Mouse (Mus musculus): Measurements from ENCODE around the gene Mmel1. TPM values are rescaled to one million over a fixed set of nuclear protein-coding genes. Genes with fewer than 3 reads are reported as not detected.

Mmel1 gene
- total RNA-seq, 2 experiments from 2014 or later: 0.49 to 0.68 TPM

DNA sequence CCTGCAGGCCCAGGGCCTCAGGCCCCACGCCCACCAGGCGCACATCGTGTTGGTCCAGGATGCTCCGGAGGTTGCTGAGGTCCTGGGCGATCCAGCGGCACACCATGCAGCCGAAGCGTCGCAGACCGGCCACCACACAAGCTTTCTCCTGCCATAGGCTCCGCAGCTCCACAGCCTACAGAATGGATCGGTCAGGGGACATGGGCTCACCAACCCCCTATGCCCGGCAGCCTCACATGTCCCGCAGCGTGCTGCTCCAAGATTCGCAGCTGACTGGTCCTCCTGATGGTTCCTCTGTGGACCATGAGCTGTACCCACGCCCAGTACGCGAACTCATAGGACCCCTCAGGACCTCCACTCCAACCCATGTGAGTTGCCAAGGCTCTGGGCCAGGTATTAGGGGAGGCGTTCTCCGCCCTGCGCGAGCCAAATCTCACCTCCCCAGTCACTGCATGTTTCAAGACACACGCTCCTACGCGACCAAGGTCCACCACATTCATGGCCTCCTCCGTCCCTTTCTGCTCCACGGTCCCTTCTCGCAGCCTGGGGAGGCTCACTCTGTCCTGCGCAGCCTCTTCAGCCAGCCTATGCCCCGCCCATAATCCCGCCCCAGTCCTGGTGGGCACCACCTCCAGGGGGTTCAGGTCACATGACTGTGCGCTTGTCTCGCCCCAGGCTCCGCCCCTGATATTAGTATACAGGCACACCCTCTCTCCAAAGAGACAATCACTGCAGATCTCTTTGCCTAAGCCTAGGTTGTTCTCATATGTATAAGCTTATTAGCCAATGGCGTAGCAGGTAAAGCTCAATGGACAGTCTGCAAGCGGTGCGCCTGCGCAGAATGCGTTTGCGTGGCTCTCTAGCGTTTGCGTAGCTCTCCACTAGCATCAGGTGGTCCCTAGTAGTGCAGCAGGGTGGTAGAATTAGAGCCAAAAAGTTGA, 29.4 kb downstream of the Mmel1 start, which contains the start of gene Fam213b:
Fam213b (minus strand) TSS at position 630 of the 941 bp plus-strand sequence.
- DNase-seq: peak; percentile 81
- intact Hi-C loops (cut with DNase I; ENCODE audit: low total_unique reads): no loop called here

DNA sequence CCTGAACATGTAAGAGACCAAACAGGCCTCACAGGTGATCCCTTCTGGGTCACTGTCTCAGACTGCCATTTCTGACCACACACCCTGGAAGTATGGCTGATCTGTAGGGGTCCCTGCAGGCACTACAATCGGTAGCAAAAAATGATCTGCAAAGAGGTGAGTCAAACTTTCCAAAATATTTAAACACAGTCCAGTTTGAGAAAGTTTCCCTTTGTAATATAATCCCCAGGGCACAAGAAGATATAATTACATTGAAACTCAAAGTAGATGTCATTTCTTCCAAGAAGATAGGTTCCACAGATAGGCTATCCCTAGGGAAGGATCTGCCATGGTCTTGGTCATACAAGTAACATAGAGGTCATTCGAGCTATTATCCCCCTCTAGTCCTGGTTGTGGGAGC, 33.0 kb downstream of the Mmel1 start:
- DNase-seq: no peak
- intact Hi-C loops (cut with DNase I; ENCODE audit: low total_unique reads): no loop called here

DNA sequence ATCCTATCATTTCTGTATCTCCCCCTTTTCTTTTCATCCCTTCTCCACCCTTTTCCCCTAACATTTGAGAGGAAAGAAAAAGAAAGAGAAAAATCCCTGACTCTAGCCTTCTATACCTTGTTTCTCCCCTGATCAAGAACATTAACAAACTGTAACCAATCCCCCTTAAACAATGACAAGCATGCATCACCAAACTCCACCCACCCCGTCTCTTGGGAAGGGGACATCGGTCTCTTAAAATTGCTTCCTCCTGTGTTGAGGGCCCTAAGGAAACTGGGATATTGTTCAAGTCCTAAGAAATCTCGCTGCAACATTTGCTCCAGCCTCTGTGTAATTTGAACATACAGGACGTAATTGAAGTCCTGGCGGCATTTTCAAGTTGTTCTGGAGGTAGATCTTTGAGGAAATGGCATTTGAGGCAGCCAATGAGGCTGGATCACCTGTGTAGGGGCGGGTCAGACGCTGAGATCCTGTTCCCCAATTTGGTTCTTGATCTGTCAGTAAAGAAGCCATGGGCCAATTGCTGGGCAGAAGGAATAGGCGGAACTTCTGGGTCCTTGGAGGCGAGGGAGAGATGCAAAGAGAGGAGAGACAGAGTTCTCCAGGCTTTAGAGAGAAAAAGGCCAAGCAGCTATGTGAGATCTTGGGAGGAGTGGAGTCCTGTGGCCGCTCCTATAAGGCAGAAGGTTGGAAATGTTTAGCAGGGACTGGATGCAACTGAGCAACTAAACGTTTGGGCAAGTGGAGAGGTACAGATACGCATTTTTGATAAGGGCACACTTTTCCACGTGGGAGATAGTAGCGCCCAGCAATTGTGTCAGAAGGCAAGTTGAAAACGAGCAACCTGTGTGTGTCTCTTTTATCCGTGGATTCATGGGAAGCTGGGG, 35.0 kb downstream of the Mmel1 start:
- intact Hi-C loops (cut with DNase I; ENCODE audit: low total_unique reads): no loop called here
- peak; percentile 34 for DNase-seq

DNA sequence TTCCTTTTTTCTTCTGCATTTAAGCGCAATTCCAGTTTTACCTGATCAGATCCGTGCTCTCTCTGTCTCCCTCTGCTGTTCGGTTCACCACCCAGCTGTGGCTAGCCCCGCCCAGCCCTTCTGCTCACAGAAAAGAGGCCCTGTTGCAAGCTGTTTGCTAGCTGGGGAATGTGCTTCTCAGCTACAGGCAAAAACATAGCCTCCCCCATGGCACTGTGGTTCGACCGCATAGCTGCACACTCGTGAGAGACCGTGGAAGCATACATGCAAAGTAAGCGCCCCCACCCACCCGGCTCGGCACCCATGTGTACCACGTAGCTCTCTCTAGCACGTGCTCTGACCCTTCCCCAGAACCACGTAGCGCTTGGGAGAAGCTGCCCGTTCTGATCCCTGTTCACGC, 38.4 kb downstream of the Mmel1 start:
- intact Hi-C loops (cut with DNase I; ENCODE audit: low total_unique reads): no loop called here
- peak; percentile 66 for DNase-seq

DNA sequence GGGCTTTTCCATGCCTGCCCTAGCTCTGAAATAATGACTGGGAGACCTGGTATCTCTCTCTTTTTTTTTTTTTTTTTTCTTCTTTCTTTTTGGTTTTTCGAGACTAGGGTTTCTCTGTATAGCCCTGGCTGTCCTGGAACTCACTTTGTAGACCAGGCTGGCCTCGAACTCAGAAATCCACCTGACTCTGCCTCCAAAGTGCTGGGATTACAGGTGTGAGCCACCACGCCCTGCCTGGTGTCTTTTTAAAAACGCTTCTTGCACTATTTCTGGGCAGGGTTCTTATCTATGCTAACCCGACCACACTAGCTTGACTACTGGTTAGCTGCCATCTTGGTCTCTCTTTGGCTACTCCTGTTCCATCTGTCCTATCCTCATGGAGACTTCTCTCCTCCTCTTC, 39.1 kb downstream of the Mmel1 start:
- intact Hi-C loops (cut with DNase I; ENCODE audit: low total_unique reads): no loop called here
- no peak for DNase-seq

DNA sequence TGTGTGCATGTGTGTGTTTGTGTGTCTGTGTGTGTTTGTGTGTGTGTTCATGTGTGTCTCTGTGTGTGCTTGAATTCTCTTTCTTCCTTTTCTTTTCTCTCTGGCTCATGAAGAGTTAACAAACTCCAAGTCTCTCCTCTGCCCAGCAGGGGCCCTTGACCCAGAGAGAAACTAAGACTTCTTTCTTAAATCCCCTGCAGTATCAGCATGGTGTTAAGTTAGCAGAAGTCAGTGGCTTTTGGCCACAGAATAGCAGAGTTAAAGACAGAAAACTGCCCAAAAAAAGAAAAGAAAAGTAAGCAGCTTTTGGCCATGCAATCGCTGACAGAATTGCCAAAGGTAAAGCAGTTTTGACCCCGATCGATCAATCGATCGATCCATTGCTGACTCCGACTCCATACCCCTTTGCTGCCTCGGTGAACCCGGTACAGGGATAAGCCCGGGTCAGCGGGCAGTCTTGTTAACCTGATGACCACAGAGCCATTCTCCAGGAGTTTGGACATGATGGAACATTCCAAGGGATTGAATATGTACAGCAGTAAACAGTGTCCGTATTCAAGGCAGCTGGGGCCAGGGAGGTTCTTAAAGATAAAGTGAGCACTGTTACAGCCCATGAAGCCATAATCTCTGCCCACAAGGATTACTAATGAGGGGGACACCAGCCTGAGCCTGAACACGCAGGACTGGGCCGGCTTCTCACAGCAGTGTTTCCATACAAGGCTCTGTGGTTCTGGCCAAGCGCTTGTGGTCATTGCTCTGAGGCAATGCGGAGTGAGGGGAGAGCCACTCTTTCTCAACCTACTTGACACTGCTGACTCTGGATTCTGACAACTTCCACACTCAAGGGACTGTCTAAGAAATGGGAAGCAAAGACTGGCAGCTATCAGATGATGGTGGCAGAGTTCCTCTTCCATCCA, 41.5 kb downstream of the Mmel1 start:
- DNase-seq: no peak
- intact Hi-C loops (cut with DNase I; ENCODE audit: low total_unique reads): loop anchor here (5.0 kb wide), 1 partner anchor 34 kb away; no protein-coding TSS in a partner anchor

DNA sequence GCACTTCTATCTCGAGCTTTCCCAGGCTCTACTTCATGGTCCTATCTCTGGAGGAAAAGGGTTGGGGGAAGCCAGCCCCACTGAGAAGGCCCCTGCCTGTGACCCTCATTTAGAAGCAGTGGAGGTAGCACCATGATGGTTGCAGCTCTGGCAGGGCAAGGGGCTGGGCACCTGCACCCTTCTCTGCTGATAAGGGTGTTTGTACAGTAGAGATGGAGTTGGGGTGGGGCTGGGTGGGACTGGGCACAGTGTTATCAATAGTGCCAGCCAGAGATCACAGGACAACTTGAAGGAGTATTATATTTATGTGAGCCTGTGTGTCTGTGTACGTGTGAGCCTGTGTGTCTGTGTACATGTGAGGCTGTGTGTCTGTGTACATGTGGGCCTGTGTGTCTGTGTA, 42.3 kb downstream of the Mmel1 start:
- intact Hi-C loops (cut with DNase I; ENCODE audit: low total_unique reads): loop anchor here (5.0 kb wide), 1 partner anchor 34 kb away; no protein-coding TSS in a partner anchor
- DNase-seq: no peak

DNA sequence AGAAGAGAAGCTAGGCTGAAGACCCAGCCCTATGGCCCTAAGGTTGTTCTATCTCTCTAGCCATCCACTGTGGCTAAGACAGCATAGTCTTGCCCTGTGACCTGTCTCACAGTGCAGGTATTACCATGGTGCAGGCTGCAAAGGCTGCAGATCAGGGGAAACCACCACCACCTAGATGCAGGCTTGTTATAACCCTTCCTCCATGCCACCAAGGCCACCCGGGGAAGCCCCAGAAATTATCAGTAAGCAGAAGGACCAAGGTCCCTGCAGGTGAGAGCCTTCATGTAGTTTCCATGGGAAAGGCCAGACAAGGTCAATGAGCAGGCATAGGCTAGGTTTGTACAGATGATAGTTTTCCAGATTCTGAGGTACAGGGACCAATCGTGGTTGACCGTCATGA, 44.5 kb downstream of the Mmel1 start:
- intact Hi-C loops (cut with DNase I; ENCODE audit: low total_unique reads): loop anchor here (5.0 kb wide), 1 partner anchor 37 kb away; no protein-coding TSS in a partner anchor
- DNase-seq: no peak

DNA sequence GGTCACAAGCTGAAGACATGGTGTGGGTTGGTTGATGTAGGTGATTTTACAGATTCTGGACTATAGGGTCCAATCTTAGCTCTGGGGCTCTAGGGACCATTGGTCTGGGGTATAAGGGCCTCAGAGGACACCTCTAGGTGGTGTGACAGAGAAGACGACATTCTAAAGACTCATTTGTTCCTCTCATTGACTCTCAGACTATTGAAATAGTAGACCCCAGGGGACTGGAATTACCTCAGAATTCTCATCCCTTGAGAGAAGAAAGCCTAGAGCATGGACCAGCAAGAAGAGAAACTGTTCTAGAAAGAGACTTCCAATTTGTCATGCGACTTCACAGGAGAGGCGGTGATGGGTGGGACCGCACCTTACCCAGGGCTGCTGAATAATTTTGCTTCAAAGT, 44.9 kb downstream of the Mmel1 start:
- intact Hi-C loops (cut with DNase I; ENCODE audit: low total_unique reads): loop anchor here (5.0 kb wide), 1 partner anchor 37 kb away; no protein-coding TSS in a partner anchor
- no peak for DNase-seq

DNA sequence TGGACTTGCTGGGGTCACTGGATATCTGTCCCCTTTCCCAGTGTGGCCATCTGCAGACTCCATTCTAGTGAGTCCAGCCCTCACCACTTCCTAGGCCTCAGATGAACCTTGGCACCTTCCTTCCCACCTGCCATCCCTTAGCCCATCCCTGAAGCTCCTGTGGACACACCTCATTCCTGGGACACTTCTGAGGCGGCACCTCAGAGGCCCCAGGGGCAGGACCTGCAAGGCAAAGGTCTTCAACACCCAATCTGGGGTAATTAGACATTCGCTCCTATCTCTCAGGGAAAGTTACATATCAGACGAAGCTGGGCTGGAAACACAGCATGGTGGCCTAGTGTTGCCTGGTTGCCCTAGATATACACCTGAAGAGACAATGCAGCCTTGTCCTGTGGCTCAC, 45.3 kb downstream of the Mmel1 start:
- no peak for DNase-seq
- intact Hi-C loops (cut with DNase I; ENCODE audit: low total_unique reads): loop anchor here (5.0 kb wide), 1 partner anchor 37 kb away; no protein-coding TSS in a partner anchor

DNA sequence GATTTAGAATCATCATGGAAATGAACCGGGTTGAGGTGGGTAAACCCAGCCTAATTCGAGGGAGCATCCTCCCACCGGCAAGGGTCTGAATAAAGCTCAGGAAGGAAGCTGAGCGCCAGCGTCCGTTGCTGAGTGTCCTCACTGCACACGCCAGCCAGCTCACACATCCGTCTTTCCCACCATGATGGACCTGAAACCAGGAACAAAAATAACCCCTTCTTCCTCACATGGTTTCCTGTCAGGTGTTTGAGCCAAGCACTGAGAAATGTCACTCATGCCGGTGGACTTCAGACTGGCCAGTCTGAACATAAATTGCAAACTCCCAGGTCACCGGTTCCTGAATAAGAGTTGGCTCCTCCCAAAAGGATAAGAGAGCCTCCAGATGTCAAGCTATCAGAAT, 45.9 kb downstream of the Mmel1 start:
- intact Hi-C loops (cut with DNase I; ENCODE audit: low total_unique reads): no loop called here
- DNase-seq: no peak

DNA sequence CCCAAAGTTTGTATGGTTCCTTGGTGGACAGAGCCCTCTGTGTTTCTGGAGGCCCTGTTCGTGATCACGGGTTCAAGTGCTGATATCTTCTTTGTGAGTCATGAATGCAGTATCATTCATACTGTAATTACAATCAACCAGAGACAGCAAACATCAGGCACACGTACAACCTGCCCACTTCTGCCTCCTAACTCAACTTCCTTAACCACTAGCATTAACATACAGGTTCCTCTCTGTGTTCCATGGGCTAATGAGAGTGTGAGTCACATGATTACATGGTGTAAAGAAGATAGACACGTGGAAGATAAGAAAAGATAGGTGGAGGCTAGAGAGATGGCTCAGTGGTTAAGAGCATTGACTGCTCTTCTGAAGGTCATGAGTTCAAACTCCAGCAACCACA, 47.3 kb downstream of the Mmel1 start:
- intact Hi-C loops (cut with DNase I; ENCODE audit: low total_unique reads): no loop called here
- no peak for DNase-seq

DNA sequence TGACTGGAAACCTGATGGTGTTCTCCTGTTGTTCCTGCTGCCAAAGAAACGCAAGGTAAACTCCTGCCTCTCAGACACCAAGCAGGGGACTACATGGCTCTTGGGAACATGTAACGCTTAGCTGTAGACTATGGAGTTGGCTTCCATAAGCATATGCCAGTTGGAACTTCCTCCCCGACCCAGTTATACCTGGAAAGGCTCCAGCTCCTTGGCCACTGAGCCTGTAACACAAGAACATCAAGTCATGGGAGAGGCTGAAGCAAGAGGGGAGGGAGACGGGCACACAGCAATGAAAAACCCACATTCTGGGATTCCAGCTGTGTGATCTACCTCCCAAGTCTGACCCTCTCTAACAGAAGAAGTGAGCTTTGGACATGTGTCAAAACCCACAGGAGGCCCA, 52.9 kb downstream of the Mmel1 start:
- DNase-seq: no peak
- intact Hi-C loops (cut with DNase I; ENCODE audit: low total_unique reads): no loop called here

DNA sequence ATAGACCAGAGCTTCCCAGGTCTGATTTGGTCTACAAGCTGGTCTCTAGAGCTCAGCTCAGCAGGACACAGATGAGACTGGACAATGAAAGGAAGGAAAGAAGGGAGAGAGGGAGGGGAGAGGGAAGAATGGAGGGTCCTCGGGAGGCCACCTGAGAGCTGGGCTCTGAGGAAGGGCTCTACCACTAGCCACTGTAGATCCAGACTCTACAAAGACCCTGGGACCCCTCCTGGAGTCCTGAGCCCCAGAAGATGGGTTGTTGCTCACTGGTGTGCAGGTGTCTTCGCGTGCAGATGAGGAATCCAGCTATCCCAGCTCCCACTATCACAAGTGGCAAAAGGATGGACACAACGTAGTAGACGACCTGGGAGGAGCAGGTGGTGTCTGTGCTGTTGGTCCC, 53.5 kb downstream of the Mmel1 start:
- no peak for DNase-seq
- intact Hi-C loops (cut with DNase I; ENCODE audit: low total_unique reads): no loop called here

DNA sequence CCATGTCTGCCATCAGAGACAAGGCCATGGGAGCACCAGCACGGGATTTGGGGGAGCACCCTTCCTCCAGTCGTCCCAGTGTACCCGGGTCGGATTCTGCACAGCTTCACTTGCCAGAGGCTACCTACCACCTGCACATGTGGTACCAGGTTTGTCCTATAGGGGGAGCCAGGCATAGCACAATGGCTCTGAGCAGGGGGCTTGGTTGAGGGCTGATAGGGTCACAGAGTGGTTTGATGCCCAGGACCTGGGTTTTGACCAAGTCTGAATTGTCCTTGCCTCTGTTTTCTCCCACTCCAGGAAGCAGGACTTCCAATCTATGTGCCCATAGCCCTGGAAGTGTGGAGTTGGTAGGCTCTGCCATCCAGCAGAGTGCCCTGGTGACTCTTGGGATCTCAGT, 56.0 kb downstream of the Mmel1 start:
- intact Hi-C loops (cut with DNase I; ENCODE audit: low total_unique reads): no loop called here
- DNase-seq: no peak

DNA sequence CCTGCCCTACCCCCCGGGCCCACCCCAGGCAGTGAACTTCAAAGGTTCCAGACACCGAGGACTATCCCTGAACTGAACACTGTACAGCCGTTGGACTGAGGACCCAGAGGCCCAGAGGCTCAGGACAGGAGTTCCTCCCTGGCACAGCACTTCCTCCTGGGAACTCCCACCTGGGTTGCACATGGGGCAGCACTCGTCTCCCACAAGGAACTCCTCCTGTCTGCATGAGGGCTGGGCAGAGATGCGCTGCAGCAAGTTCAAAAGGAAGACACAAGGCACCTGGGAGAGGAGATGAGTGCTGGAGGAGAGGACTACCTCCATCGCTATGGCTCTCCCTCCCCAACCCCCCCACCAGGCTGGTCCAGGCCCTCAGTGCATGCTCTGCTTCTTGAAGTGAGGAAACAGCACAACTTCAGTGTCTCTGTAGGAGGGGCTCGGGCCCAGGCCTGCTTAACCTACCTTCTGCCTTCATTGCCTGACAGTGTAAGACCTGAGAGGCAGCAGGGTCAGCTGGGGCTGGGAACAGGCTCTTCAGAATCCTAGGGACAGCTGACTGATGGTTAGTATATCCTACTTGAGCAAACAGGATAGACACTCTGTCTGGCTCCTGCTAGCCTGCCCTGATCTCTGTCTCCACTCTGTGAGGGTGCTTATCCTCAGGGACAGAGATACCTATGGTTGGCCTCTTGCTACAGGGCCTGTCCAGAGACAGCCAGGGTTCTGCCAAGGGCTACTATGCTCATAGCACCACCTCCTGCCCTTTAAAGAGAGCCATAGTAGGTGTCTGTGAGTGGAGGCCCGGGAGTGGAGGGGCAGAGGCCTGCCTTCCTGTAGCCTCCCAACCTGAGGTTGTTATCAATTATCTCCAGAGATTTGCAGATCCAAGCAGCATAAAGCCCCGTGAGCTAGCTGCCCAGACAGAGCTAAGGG, 57.8 kb downstream of the Mmel1 start:
- intact Hi-C loops (cut with DNase I; ENCODE audit: low total_unique reads): no loop called here
- DNase-seq: no peak

DNA sequence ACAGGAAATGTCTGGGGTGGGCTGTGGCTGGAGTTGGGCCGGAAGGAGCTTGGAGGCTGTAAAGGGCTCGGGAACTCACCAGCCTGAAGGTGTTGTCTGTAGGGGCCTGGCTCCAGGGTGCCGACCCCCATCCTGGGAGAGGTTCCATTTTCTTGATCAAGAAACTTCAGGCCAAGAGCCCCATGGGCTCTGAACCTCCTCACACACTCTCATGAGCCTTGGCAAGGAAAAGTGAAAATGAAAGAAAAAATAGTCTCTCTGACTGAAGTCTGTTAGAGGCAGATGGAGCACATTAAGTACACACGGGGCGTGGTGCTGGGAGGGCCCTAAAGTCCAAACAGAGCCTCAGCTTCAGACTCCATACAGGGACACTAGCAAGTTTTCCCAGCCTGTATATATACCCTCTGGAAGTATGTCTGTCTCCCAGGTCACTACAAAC, 58.5 kb downstream of the Mmel1 start:
- DNase-seq: peak; percentile 34
- intact Hi-C loops (cut with DNase I; ENCODE audit: low total_unique reads): no loop called here
